Mouse (Mus musculus) ovary, postnatal 10 days (tissue): Measurements from ENCODE around the gene Lrpap1.
A peak's percentile ranks its signal among the peaks of the same experiment; 100 is the strongest.

ENCODE experiments used
- DNase-seq: peaks from one replicate; pipeline ENCODE4 v3.0.0; 2022; ENCODE audit warnings: low spot score

Gene Lrpap1

GRCm38 (mm10) chr5:35120024-35120423 is 14.5 kb upstream of the Lrpap1 start:
- DNase-seq, result no peak

DNA sequence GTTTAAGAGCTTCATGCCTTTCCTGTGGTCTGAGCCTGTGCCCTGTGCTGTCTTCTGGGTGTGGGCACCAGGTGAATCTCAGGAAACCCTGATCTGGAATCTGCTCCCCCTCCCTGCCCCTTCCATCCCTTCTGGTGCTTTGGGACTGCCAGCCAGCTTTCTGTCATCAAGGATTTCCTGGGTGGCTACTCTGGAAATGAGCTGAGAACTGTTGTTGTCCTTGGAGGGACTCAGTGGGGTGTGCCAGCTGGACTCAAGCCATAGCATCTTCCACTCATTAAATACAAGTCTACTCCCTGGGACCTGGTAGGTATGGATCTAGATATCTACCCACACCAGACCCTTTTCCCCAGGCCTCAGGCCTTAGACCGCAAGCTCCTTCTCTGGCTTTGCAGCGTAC is 12.9 kb upstream of the Lrpap1 start:
- no peak for DNase-seq

- DNase-seq, result no peak
These were observed 12.1 kb upstream of the Lrpap1 start for GRCm38 (mm10) chr5:35117633-35118032.

DNA sequence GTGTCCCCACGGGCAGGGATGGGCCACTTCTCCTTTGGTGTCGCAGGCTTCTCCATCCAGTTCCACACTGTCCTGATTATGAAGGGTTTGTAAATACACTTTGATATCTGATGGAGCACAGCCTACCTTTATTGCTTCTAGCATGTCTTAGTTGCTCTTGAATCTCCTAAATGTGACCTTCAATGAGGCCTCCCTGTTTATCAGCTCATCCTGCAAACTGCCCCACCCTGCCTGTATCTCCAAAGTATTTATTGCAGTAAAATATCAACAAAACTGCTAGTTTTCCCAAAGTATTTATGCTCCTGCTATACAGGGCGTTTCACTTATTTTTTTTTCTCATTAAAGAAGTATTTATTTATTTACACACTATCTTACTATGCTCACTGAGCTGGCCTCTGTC is 10.4 kb upstream of the Lrpap1 start:
- DNase-seq, result no peak

- no peak for DNase-seq
These were observed 6.9 kb upstream of the Lrpap1 start for GRCm38 (mm10) chr5:35112444-35112843.

DNA sequence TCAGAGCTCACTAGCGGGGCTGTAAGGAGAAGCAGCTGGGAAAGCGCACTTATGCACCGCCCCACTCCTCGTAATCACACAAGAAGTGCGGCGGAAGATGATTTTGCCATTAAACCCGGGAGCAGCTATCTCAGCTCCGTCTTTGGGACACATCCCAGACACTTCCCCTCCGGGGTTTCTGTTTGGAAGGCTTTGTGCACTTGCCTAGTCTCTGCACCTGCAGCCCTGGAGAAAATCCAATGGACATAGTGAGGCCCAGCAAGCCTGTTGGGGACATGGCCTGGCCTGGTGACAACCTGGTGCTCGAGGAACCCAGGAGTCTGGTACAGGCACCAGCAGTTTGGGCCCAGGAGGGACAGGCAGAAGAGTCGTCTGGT is 344 bp upstream of the Lrpap1 start:
- DNase-seq, result no peak

- no peak for DNase-seq
These were observed 1.2 kb downstream of the Lrpap1 start for GRCm38 (mm10) chr5:35104183-35104959.

GRCm38 (mm10) chr5:35103528-35103927 is 2.0 kb downstream of the Lrpap1 start:
- no peak for DNase-seq

DNA sequence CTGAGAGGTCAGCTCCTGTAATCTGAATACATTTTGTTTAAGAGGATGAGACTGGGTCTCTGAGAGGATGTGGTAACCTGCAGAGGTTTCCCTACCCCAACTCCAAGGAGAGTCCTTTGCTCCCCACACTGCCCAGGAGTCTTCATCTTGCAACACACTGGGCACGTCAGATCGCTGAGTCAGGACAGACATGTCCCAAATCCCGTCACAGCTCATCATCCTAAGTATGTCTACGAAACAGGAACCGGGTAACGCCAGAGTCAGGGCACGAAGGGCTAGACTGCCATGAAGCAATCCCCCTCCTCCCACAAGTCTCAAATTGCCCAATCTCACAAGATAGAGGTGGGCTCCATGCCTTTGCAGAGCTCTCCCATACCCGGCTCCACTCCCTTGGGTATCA is 2.5 kb downstream of the Lrpap1 start:
- DNase-seq, result no peak

DNA sequence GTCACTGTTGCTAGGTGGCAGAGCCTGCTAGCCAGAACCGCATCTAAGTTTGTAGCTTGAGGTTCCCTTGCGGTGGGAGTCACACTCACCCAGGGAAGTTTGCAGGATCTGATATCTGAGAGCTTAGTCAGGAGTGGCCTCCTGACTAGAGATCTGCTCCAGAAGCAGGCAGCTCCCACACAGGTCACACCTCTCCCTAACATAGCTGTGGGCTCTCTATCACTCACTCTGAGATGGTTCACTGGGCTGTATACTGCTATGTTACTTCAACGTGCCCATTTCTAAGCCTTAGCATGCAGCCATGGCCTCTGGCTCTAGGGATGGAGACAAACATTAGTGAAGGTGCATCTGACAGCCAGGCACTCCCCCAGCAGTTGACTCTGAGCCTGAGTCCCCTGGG is 13.9 kb downstream of the Lrpap1 start:
- DNase-seq, result no peak

DNA sequence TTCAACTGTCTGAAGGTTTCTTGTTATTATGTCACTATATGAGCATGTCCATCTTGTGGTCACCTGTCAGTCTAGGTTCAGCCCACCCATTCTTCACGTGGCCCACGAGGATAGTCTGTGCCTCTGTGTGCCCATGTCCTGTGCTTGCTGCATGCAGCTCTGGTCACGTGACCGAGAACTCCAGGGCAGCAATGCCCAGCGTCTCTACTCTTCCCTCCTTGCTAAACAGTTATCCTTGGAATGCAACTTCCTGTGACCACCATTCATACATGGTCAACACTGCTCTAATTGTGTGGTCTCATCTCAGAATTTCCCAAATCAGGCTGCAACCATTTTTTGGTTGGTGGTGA is 16.0 kb downstream of the Lrpap1 start:
- DNase-seq, result no peak

DNA sequence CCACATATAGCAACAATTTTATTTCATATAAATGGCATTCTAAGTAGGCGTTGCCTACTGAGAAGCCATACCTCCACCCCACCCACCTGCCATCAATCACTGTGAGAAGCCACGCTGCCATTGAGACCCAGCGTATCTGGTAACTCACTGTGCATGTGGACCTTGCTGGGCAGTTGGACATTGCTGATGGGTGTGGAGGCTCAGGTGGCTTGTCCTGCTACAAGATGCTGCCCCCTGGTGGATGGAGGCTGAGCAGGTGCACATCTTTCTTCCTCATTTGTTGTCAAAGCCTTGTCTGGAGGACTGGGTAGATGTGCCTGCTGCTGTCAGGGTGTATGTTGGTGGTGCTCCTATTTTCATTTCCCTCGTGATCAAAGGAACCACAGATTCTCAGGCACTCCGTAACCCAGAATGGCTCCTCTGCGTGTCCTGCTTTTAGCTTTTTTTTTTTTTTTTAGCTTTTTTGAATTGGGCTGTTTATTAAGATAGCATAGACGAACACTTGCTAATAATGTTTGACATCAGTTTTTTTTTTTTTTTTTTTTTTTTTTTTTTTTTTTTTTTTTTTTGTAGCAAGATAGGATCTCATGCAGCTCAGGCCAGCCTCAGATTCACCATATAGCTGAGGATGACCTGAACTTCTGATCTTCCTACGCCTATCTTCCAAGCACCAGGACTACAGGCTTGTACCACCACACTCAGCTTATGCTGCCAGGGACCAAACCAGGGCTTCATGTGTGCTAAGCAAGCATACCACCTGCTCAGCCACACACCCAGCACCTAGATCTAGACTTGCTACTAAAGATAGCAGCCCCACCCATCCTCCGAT is 16.6 kb downstream of the Lrpap1 start:
- DNase-seq, result peak; percentile 27

GRCm38 (mm10) chr5:35084913-35085312 is 20.7 kb downstream of the Lrpap1 start:
- no peak for DNase-seq

- no peak for DNase-seq
These were observed 26.5 kb downstream of the Lrpap1 start for GRCm38 (mm10) chr5:35079101-35079500.

GRCm38 (mm10) chr5:35076369-35076768 is 29.2 kb downstream of the Lrpap1 start:
- no peak for DNase-seq

DNA sequence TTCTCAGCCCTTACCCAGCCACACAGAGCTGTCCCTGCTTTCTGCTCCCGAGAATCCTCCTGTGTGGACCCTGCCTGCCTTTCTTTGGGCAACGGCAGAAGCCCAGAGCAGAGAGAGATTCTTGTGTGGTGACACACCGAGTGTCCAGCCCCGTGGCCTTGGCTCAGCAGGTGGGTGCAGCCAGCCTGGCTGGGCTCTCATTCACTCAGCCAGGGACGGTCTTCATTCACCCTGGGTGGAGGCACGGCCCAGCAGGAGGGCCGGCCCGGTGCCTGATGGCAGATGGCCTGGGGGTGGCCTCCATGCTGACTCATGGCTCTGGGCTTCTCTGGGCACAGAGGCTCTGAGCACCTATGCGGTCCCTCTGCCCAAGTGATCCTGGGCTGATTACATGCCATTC is 31.6 kb downstream of the Lrpap1 start:
- DNase-seq, result no peak

- no peak for DNase-seq
These were observed 32.3 kb downstream of the Lrpap1 start for GRCm38 (mm10) chr5:35073235-35073634.

- no peak for DNase-seq
These were observed 33.7 kb downstream of the Lrpap1 start for GRCm38 (mm10) chr5:35071855-35072254.

DNA sequence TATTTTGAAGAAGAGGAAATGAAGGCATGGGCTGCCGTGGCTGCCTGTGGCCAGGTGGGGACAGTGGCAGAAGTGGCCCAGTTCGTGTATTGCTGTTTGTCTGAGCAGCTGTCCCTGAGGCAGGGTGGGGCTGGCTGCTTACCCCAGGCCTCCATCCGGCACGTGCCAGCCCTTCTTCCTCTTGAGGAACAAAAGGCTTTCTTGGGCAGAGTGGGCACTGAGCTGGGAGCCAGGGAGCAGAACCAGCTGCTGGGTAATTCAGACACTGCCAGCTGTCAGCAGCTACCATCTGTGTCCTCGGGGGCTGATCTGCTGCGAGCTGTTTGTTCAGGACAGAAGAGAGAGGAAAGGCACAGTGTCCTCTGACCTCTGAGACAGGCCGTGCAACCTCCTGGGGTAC is 34.6 kb downstream of the Lrpap1 start:
- DNase-seq, result no peak

- no peak for DNase-seq
These were observed 35.3 kb downstream of the Lrpap1 start for GRCm38 (mm10) chr5:35070314-35070713.

DNA sequence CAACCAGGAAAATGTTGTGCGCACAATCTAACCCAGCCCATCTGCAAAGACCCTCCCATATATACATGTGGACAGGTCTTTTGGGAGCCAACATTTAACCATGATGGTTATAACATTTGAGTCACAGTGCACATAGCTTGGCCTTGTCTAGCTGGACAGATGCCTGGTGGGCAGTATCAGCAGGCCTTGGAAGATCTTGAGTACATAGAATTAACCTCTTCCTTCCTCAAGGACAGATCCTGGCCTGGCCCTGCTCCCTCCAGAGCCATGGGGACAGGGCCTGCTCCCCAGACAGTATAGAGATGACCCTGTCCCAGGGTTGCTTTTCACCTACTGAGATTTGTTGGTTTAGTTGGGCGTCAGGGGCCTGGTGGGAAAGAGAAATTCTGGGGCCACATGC is 35.7 kb downstream of the Lrpap1 start:
- DNase-seq, result no peak

- no peak for DNase-seq
These were observed 45.5 kb downstream of the Lrpap1 start for GRCm38 (mm10) chr5:35060098-35060497.

DNA sequence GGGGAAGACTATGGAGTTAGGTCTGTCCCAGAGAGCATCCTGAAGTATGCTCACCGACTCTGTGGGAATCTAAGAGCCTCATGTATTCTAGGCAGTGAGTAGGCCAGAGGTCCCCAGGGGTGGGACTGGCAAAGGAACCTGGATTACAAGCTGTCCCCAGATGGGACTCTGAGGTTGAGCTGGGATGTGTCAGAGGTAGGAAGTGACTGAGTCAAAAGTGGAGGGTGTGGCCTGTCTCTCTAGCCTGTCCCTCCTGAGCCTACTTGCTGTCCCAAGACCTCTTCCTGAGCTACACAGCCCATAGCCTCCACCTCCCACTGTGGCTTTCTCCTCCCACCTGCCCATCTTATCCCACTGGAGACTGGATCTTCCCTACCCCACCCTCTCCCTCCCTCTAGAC is 47.4 kb downstream of the Lrpap1 start:
- no peak for DNase-seq

DNA sequence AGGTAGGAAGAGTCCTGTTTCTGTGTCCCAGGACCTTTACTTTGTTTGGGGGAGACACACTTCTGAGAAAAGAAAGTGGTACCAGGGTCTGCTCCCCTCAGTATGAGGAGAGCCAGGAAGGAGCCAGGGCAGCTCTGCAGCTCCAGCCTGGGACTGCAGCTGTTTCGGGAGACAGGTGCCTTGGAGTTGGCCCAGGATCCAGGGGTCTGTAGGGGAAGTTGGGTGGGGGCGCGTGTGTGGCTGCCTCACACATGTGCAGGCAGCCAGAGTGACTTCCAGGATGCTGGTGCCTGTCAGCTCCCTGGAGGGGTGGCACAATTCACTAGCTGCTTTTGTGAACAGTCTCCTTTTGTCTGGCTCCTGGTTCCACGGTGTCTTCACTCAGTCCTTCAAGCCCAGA is 48.0 kb downstream of the Lrpap1 start:
- DNase-seq, result no peak
